Mouse (Mus musculus) liver, adult 2 months (tissue): ENCODE measurements at regions not wholly inside any gene's neighbourhood (a gene's known extent, or its start where the extent isn't known, plus 50 kb on each side); places are given as distances from the start of the nearest gene placed in this dataset.

Experiments
- CTCF ChIP-seq: fragments of 200-500 bp; IDR thresholded peaks from 2 replicates; pipeline ENCODE4 v1.5.1; 2011; ENCODE audit warnings: low read depth, low read length, control low read depth
- POLR2A ChIP-seq: fragments of 200-500 bp; IDR thresholded peaks from 2 replicates; pipeline ENCODE4 v1.6.1; 2011; ENCODE audit warnings: low read length, control low read depth; ENCODE audit not compliant: insufficient read depth; ENCODE audit errors: extremely low read depth

GRCm38 (mm10) chr7:113133891-113134290, 73.4 kb upstream of the Arntl start:
- TF ChIP-seq CTCF (no peak), POLR2A (no peak)
